Mouse (Mus musculus) heart, embryonic 11.5 days (tissue): ENCODE results near the gene Mettl7a3. TPM values are rescaled to one million over a fixed set of nuclear protein-coding genes. Genes with fewer than 3 reads are reported as not detected.
A peak's percentile ranks its signal among the peaks of the same experiment; 100 is the strongest.
"Not testable (repeated sequence)": the region's sequence is repeated elsewhere in the genome, so short reads cannot be mapped to it uniquely, and the experiment has no call there.

Experiments used
- ATAC-seq: fragments of 200-750 bp; cut with Nextera tagmentation; replicated peaks from 2 replicates; pipeline ENCODE4 v1.8.0; 2017; ENCODE audit warnings: moderate library complexity; ENCODE audit not compliant: insufficient number of reproducible peaks, low FRiP score, low TSS enrichment
- H3K27ac ChIP-seq: fragments of 300-500 bp; sonication (generic); 2 replicates; pipeline ENCODE4 v1.5.1; 2014; ENCODE audit warnings: mild to moderate bottlenecking, low read depth, low read length
- H3K27me3 ChIP-seq: fragments of 300-500 bp; sonication (generic); 2 replicates; pipeline ENCODE4 v1.6.1; 2014; ENCODE audit warnings: mild to moderate bottlenecking, low read length, mixed read lengths; ENCODE audit not compliant: control insufficient read depth, insufficient read depth
- H3K36me3 ChIP-seq: fragments of 300-500 bp; sonication (generic); 2 replicates; pipeline ENCODE4 v1.6.1; 2014; ENCODE audit warnings: mild to moderate bottlenecking, low read length, moderate library complexity, mixed read lengths; ENCODE audit not compliant: control insufficient read depth, insufficient read depth
- H3K4me1 ChIP-seq: fragments of 300-500 bp; sonication (generic); 2 replicates; pipeline ENCODE4 v1.6.1; 2014; ENCODE audit warnings: low read length; ENCODE audit not compliant: control insufficient read depth, insufficient read depth
- H3K4me2 ChIP-seq: fragments of 300-500 bp; sonication (generic); 2 replicates; pipeline ENCODE4 v1.6.1; 2014; ENCODE audit warnings: mild to moderate bottlenecking, moderate library complexity
- H3K4me3 ChIP-seq: fragments of 300-500 bp; sonication (generic); 2 replicates; pipeline ENCODE4 v1.5.1; 2014; ENCODE audit warnings: low read depth, low read length
- H3K9ac ChIP-seq: fragments of 300-500 bp; sonication (generic); 2 replicates; pipeline ENCODE4 v1.6.1; 2014; ENCODE audit warnings: mild to moderate bottlenecking, low read depth, low read length, moderate library complexity
- H3K9me3 ChIP-seq: fragments of 300-500 bp; sonication (generic); replicated peaks from 2 replicates; pipeline ENCODE4 v1.6.1; 2016; ENCODE audit warnings: low read length; ENCODE audit not compliant: control insufficient read depth
- WGBS: fragments of 180-500 bp; shearing (Covaris S2); extraction: QIAGEN DNeasy Blood & Tissue Kit; methylation state at CpG from one replicate; pipeline ENCODE4 v1.1.7; 2014; ENCODE audit not compliant: insufficient replicate concordance; 5-methylcytosine and 5-hydroxymethylcytosine counted together
- polyA plus RNA-seq: library from polyadenylated mRNA; unstranded; fragments of >200 nt; fragmentation: Nextera tagmentation; extraction: Ambion mirVana; gene quantifications from 2 replicates; pipeline ENCODE4 v1.2.1, GENCODE M21; 2014

Mettl7a3 gene
- polyA plus RNA-seq, 1 experiment from 2014 or later = not detected

DNA sequence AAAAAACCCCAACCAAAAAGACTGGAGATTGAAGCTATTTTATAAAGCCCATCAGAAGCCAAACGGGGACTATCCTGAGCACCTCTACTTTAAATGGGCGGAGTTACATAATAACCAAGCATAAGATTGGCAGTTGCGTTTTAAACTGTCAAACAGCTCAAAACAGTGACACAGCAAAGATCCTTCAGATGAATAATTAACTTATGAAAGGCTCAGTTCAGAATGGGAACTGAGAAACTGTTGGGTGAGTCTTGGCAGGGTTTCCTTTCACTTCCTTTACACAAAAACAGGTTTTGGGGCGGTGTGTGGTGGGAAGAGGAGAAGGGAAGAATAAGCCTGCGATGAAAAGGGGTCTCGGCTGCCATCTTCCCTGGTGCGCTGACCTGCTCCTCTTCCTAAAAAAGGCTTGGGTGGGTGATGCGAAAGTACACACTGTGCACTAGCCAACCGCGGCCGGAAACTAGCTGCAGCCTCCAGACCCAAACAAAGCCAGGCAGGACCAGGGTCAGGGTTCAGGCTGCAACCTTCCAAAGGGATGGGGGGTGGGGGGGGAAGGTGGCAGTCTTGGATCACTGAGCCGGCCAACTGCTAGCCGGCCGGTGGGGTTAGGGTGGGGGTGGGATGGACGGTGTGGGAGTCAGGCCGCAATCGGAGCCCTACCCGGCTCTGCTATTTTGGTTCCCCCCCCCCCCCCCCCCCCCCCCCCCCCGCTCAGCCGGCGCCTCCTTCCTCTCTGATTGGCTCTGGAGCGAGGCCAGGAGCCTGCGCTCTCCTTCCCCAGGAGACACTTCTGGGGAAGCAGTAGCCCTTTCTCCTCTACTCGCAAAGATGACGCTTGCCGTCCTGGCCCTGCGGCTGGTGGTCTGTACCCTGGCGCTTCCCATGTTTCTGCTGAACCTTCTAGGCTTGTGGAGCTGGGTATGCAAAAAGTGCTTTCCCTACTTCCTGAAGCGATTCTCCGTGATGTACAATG lies 30.4 kb upstream of the Mettl7a3 start, which contains the start of gene Mettl7a1:
TSS of gene Mettl7a1 (plus strand) at position 122 of the 973 bp plus-strand sequence.
- H3K4me1 ChIP-seq = peaks cover 4% of the 10 kb centered on the region; the same call in 1 of the 2 replicates
- H3K4me3 ChIP-seq = peak within 1 kb of the TSS; percentile 48
- H3K9ac ChIP-seq = peak within 1 kb of the TSS; percentile 65
- H3K27ac ChIP-seq = peak within 1 kb of the TSS; percentile 74
- no peaks in the 10 kb centered on the region for H3K27me3 ChIP-seq
- peak within 1 kb of the TSS; percentile 68 for H3K4me2 ChIP-seq
- H3K9me3 ChIP-seq = no peaks in the 10 kb centered on the region
- 3% methylated on average over 22 of the region's 30 CpGs for WGBS
- H3K36me3 ChIP-seq = no peaks in the 10 kb centered on the region
- ATAC-seq = peak; percentile 54

GRCm38 (mm10) chr15:100306201-100306600 lies 28.5 kb upstream of the Mettl7a3 start:
- Histone ChIP-seq H3K4me3 (no peak overlapping the region), H3K4me2 (no peak overlapping the region)
- 72% methylated on average over 2 of the region's 2 CpGs for WGBS

DNA sequence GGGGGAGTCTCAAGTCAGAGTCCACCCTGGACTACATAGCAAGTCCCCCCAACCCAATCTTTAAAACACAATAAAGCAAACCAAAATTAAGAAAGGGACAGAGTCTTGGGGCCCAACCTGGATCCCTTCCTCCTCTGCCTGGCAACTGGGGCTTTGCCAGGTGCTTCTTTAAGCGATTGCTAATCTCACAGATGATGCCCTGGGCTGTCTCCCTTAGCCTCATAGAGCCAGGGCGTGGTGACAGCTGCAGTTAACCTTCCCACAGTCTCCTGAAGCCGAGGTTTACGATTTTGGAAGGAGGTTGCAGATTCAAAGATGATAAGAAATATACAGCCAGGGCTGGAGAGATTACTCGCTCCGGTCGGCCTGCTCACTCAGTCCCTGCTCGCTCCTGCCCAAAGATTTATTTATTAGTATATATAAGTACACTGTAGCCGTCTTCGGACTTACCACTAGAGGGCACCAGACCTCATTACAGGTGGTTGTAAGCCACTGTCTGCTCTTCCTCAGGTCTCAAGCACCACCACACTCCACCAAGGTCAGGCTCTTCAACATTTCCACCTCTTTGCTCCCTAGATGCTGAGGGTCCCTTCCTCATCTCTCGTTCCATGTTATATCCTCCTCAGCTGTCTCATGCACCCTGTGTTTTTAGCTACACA lies 27.2 kb upstream of the Mettl7a3 start:
- not testable (repeated sequence) for H3K27ac ChIP-seq, H3K4me2 ChIP-seq, H3K4me1 ChIP-seq, H3K36me3 ChIP-seq, H3K27me3 ChIP-seq, H3K9ac ChIP-seq, H3K9me3 ChIP-seq, H3K4me3 ChIP-seq
- 49% methylated on average over 11 of the region's 11 CpGs for WGBS
- 0 out of 2 replicates have a peak, but pooled peaks have one; percentile 9 for ATAC-seq

More at GRCm38 (mm10) chr15:100306201-100306600, 28.5 kb upstream of the Mettl7a3 start:
- ATAC-seq = no peak
- Histone ChIP-seq H3K9ac (no peak overlapping the region), H3K27me3 (no peaks in the 10 kb centered on the region), H3K4me1 (peaks cover 4% of the 10 kb centered on the region; the same call in 1 of the 2 replicates), H3K27ac (no peak overlapping the region), H3K9me3 (no peaks in the 10 kb centered on the region), H3K36me3 (no peaks in the 10 kb centered on the region)

DNA sequence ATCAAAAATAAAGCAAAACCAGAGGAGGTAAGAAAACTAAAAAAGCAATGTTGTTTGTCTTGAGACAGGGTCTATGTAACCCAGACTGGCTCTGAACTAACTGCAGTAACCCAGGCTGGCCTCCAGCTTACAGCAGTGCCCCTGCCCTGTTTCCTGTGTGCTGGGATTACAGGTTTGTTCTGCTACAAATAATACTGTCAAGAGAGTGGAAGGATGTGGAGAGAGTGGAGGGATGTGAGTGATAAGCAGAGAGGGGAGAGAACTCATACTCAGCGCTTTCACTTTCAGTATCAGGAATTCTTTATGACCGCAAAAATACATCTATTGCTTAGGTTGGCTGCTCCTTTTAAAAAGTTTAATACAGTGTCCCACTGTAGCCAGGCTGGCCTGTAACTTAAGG lies 22.4 kb upstream of the Mettl7a3 start:
- Histone ChIP-seq H3K9ac (no peak overlapping the region), H3K4me3 (no peak overlapping the region), H3K4me1 (no peaks in the 10 kb centered on the region), H3K27ac (no peak overlapping the region), H3K27me3 (no peaks in the 10 kb centered on the region), H3K9me3 (no peaks in the 10 kb centered on the region), H3K36me3 (no peaks in the 10 kb centered on the region), H3K4me2 (no peak overlapping the region)
- WGBS = 77% methylated on average over 2 of the region's 2 CpGs
- ATAC-seq = no peak

- WGBS = 84% methylated on average over 5 of the region's 5 CpGs
- Histone ChIP-seq H3K9me3 (no peaks in the 10 kb centered on the region), H3K4me1 (no peaks in the 10 kb centered on the region), H3K27ac (no peak overlapping the region), H3K27me3 (no peaks in the 10 kb centered on the region), H3K9ac (no peak overlapping the region), H3K36me3 (no peaks in the 10 kb centered on the region), H3K4me3 (no peak overlapping the region), H3K4me2 (no peak overlapping the region)
- no peak for ATAC-seq
Measured at GRCm38 (mm10) chr15:100314448-100315145, 20.1 kb upstream of the Mettl7a3 start.

DNA sequence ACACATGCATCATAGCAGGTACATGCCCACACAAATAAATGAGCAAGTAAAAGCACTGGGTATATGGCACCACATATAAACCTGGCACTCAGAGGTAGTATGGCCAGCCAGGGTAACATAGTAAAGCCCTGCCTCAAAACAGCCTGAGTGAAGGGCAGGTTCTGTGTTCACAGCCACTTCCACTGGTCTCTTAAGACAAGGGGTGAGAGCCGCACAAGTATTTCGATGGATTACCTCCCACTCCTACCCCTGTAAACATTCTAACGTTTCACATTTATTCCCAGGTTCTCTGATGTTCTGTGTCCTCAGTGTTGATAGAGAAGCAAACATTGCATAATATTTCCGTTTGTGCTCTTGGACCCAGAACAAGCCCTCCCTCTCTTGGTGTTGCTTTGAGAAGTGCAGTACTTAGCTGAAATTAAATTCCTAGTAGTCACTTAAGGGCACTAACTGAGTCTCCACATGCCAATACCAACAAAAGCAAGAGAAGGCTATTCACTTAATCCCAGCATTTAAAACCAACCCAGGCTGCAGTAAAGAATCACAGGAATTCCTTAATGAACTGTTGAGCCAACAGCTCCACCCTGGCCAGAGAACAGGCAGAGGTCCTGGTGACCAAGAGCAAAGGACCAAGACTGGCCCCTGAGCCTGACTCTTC lies 16.6 kb upstream of the Mettl7a3 start:
- not testable (repeated sequence) for H3K36me3 ChIP-seq, H3K4me2 ChIP-seq, H3K4me1 ChIP-seq, H3K4me3 ChIP-seq, H3K9ac ChIP-seq, H3K9me3 ChIP-seq, H3K27ac ChIP-seq, H3K27me3 ChIP-seq, ATAC-seq
- 77% methylated on average over 4 of the region's 4 CpGs for WGBS

GRCm38 (mm10) chr15:100319884-100320283 lies 14.8 kb upstream of the Mettl7a3 start:
- Histone ChIP-seq H3K36me3 (no peaks in the 10 kb centered on the region), H3K9ac (no peak overlapping the region), H3K27ac (no peak overlapping the region), H3K4me1 (no peaks in the 10 kb centered on the region), H3K27me3 (no peaks in the 10 kb centered on the region), H3K9me3 (no peaks in the 10 kb centered on the region), H3K4me3 (no peak overlapping the region), H3K4me2 (no peak overlapping the region)
- 63% methylated on average over 1 of the region's 1 CpGs for WGBS
- ATAC-seq = no peak
